Mouse (Mus musculus) embryo, embryonic 10.5 days (tissue): ENCODE data around the gene Hoxa2.
A peak's percentile ranks its signal among the peaks of the same experiment; 100 is the strongest.

Experiments used
- DNase-seq: peaks from one replicate; pipeline ENCODE4 v3.0.0-alpha.2; 2015; ENCODE audit warnings: low spot score

Gene Hoxa2

DNA sequence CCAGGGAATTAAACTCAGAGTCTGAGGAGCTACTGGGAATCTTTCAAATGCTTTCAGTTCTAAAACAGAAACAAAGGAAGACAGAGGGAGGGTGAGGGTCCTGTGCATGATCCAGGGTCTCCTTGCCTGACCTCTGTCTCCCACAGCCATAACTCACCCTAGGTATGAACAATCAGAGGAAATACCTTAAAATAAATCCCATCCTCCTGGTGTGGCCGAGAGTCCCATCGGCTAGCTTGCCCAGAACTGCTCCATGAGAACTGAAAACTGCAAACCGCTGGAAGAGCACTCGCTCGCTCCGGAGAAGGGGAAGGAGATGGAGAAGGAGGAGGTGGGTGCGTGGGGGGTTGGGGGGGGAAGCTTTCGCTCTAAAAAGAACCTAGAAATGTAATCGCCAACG is 15.1 kb upstream of the Hoxa2 start:
- DNase-seq: no peak

DNA sequence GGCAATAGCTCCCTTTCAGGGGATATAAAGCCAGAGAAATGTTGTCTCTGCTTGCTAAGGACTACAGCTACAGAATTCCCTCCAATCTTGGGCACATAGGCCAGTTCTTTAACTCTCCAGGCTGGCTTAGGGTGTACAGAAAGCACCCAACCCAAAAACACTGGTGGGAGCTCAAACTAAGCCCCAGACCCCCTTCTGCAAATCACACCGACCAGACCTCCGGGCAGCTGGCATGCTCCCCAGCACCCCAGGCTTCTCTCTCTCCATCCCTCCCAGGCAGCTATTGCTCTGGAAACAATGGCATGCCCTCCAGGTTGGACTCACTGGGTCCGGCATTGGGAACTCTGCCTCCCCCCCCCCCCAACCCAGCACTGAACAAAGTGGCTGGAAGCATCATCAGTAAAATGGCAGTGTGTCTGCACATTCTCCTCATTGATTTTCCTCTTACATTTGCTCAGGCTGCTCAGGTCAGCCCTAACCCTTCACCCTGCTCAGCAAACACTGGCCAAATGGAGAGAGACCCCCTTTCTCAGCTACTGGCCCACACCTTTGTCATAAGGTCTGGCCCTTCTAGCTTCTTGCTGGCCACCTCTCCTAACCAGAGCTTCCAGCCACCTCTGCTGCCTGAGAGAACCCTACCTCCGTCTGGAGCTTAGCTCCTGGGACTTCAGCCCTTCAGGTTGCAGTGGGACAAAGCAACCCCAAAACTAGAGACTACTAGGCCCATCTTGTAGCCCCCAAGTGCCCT is 14.5 kb upstream of the Hoxa2 start:
- DNase-seq: no peak

DNA sequence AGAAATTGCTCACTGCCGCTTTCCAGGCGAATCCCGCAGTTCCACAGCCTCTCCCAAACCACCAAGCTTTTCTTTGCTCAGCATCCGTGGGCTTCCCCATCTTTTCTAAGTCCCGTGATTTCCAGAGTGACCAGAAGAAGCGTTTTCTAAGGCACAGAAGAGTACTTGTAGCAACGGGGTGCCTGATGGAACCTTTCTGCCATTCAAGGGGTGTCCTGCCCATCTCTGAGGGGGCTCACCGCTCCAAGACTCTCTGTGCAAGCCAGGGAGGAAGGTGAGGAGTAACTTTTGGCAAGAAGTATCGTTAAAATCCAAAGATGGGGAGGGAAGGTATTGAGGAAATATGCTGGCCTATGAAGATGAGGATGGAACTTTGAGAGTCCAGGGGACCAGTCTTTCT is 13.2 kb upstream of the Hoxa2 start:
- no peak for DNase-seq

DNA sequence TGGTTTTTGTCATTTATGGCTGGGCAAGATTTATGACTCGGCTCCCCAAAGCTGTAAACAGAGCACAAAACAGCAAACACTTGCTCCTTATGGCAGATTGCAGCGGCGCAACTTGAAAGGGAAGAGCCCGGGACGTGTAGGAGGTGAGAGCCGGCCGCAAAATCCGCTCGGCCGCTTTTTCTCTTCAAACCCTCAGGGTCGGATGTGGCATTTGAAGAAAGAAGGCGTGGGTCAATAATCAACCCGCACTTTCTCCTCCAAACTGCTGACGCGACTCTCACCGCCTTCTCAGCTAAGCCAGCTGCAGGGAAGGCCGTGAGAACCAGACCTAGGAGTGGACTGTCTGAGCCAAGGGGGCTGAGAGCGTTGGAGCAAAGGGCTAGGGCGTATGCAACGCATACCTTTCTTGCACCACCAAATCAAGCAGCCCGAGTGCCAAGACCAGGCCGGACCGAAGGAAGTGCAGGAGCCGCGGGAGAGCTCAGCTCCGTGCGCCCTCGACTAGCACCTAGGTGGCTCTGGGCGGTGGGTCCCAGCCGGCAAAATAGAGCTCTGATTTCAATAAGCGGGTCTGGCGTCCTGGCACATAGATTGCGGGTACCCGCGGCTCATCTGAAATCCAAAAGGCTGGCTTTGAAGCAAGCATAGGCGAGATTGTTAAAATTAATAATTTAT is 12.6 kb upstream of the Hoxa2 start, which contains the start of gene 5730596B20Rik:
5730596B20Rik (plus strand) TSS at position 438 of the 675 bp plus-strand sequence.
- DNase-seq: peak; percentile 87

DNA sequence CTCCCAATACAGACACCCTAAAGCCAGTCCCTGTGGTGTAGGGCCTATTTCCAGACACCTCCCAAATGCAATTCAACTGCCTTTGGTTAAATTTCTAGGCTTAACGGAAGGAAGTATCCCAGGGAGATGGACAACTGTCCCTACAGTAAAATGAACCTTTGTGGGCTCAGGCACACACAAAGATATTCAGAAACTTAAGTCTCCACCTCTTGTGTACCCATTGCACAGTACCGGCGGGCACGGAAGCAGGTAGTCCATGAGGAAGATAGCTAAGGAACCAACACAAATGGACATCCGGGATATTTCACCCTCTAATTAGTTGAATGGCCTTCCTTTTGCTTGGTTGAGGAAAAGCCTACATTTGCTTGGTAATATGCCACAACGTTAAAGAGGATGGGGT is 11.8 kb upstream of the Hoxa2 start:
- no peak for DNase-seq

DNA sequence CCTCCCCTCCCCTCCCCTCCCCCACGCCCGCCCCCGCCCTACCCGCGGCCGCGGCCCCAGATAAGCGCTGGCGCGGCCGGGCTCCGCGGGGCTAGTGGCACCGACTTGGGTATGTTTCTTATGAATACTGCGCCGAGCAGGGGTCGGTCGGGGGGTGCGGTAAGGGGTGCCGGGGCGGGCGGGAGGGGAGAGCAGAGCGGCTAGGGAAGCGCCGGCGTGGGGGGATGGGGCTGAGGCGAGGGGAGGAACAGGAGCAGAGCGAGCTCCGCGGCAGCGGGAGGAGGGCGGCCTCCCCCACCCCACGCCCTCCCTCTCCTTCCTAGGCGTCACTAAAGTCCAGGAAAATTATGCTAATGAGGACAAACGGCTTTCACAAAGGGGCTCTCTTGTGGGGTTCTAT is 11.2 kb upstream of the Hoxa2 start:
- no peak for DNase-seq

DNA sequence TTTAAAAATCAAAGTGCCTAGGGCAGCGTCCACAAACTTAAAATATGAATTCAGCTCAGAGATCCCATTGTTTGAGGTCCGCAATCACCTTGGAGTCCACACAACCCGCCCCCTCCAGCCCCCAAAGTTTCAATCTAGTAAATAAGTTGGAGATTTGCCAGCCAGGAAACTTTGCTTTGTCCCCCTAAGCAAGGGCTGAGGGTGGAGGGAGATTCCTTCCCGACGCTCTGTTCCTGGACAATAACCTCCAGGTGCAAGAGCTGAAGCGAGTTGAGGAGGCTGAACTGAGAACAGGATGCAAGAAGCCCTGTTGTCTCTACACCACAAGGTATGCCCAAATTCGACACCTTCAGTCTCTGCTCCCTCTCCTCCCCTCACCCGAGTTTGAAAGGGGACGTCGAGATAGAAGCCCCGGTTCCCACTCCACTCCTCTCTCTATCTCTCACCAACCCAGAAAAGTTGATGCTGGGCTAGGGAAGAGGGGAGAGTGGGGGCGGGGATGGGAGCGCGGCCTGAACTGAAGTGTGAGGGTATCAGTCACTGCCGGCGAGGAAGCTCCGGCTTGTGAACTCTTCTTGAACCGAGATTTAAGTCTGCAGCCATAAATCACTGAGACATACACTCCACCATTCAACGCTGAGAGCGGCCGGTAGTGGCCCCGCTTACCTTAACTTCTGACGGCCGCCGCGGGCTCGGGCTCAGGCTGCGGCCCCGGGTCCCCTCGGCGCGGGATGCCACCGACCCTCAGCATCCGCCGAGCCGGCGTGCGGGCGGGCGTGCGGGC is 10.5 kb upstream of the Hoxa2 start:
- peak; percentile 91 for DNase-seq

- no peak for DNase-seq
Measured at GRCm38 (mm10) chr6:52173648-52174047, 9.0 kb upstream of the Hoxa2 start.

GRCm38 (mm10) chr6:52172501-52172900 is 7.9 kb upstream of the Hoxa2 start:
- peak; percentile 96 for DNase-seq

DNA sequence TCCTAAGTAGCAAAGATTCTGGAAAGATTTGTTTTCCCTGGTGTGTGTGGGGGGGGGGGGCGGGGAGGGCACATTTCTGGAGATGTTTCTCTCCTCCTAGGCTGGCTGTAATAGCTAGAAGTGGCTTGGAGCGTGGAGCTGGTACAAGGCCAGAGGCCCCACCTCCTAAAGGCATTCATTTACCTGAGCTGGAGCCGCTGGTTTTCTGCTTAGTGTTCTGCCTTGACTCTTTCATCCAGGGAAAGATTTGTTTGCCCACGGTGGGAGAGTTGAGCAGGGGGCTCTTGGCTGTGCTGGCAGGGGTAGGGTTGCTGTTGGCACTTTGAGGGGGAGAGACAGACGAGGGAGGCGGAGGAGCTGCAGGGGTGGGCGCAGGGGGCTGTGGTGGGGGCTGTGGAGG is 7.3 kb upstream of the Hoxa2 start:
- no peak for DNase-seq

GRCm38 (mm10) chr6:52171331-52171730 is 6.7 kb upstream of the Hoxa2 start:
- DNase-seq: peak; percentile 86

- no peak for DNase-seq
Measured at GRCm38 (mm10) chr6:52170898-52171223, 6.2 kb upstream of the Hoxa2 start.

GRCm38 (mm10) chr6:52170166-52170897 is 5.7 kb upstream of the Hoxa2 start:
- DNase-seq: no peak

DNA sequence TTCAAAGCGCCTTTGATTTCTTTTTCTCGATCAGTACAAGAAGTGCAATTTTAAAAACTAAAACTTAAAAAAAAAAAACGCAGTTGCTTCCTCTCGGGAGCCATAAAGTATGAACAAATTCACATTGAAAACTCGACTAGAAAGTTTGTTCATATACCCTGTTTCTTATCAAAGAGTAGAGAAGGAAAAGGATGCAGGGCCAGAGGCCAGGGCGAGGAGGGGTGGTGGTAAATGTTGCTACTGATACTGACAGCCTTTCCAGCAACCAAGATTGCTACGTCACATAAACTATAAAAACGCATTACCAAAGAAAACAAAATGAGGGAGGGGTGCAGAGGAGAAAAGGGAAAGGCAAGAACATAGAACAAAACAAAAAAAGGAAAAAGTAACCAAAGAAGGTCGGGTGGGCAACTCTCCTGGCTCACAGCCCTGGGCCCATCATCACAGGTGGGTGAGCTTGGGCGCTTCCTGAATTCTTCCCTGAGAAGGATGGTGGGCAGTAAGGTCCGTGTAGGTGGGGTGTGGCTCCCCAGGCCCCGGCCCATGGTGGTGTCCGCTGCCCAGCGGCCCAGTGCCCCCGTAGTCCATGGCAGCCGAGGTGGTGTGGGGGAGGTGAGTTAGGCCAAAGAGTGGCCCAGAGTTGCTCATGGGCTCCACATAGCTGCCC is 5.0 kb upstream of the Hoxa2 start:
- DNase-seq: no peak

DNA sequence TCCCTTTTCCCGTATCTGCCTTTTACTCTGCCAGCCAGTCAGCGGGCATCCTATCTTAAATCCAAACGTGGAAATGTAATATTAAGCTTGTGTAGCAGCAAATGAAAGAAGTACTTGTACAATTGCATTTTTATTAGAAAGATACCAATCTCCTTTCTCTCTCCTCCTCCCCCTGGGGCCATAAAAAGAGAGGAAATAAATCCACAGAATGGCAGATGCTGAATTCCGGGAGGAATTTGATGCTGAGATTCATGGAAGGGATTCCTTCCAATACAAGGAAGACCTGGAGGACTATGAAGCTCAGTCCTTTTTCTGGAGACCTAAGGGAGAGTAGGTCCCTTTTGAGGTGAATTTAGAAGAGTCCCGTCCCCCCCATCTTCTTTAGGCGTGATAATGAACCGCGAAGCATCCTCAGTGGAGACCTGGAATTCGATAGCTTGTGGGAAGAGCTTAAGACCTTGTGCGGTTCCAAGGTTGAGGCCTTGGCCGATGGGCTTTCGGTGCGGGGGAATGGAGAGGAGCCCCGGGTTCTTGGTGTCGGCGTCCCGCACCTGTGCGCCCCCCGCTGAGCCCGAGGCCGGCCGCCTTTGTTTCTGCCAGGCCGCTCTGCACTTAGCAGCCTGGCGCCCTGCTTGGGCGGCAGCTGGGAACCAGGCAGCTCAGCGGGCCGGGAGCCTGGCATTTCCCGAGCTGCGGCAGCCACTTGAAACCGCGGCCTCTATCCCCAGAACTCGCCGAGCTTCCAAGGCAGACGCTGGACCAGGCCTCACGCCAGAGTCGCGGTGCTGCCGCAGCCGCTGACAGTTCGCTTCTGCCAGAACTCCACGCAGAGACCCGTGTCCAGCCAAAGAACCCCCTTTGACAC is 3.8 kb upstream of the Hoxa2 start:
- DNase-seq: no peak

GRCm38 (mm10) chr6:52167736-52168161 is 3.1 kb upstream of the Hoxa2 start:
- DNase-seq: no peak

GRCm38 (mm10) chr6:52167176-52167575 is 2.5 kb upstream of the Hoxa2 start:
- DNase-seq: no peak

- peak; percentile 75 for DNase-seq
Measured at GRCm38 (mm10) chr6:52166431-52167077, 1.9 kb upstream of the Hoxa2 start.

GRCm38 (mm10) chr6:52165441-52166370 is 1.1 kb upstream of the Hoxa2 start:
- peak; percentile 68 for DNase-seq
